Mouse (Mus musculus) 416B (cell line): ENCODE measurements at regions not wholly inside any gene's neighbourhood (a gene's known extent, or its start where the extent isn't known, plus 50 kb on each side); places are given as distances from the start of the nearest gene placed in this dataset.

ENCODE experiments used
- DNase-seq: peaks from one replicate; pipeline ENCODE4 v3.0.0; 2011; ENCODE audit warnings: low read depth

DNA sequence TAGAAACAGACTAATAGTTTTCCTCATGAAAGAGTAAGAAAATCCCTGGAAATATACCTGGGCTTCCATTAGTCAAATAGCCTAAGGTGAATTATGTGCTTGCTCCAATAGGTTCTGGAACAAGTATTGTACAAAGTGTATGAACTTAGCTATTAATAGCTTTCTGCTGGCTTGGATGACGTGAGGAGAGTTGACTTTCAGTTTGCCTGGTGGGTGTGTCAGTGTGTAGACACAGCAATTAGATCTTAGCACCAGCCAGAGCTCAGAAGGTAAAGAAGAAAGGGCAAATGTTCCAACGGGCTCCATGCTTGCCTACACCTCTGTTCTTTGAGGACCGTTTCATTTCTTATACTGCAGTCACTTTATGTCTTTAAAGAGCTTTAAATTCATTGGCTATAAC is 654.8 kb upstream of the Mef2c start:
- peak; percentile 36 for DNase-seq

DNA sequence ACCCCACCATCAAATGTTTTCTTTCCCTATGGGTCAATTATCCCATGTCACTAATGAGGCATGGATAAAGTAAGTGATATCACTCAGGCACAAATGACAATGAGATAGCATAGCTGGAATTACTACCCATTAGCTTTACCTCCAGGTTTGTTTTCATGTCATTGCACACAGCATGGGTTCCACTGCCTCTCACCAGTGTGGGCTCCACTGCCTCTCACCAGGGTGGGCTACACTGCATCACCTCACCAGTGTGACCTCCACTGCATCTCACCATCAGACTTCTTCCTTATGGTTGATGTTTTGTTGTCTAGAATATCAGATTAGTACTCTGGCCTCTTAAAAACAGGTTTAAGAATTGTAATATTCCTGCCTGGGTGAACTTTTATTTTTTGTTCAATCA is 634.0 kb upstream of the Mef2c start:
- no peak for DNase-seq

- no peak for DNase-seq
These were observed 629.7 kb upstream of the Mef2c start for GRCm38 (mm10) chr13:82874091-82874490.

DNA sequence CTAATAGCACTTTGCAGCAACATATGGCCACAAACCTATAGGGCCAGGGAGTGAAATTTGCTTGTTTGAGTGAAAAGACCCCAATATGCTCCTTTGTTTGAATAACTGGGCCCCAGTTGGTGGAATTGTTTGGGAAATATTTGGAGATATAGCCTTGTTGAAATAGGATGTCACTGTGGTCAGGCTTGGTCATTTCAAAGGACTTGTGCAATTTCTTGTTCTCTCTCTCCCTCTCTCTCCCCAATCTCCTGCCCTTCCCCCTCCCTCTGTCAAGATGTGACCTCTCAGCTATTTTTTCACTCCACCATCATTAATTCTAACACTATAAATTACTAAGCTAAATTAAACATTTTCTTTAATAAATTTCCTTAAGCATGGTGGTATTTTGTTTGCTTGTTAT is 620.5 kb upstream of the Mef2c start:
- peak; percentile 58 for DNase-seq

DNA sequence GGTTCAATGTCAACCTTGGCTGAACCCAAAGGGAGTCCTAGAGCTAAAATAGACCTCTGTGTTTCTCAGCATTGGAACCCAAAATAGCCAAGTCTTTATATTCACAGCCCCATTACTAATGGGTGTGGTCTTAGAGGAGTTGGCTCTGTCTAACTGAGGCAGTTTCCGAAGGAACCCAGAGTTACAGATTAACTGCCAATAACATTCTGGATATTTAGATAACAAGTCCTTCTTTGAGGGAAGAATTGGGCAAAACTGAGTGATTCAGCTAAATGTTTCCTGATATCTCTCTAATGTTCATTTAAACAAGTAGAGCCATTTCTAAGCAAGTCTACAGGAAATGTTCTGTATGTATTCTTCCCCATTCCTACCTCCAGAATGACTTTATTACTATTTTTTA is 615.1 kb upstream of the Mef2c start:
- no peak for DNase-seq

DNA sequence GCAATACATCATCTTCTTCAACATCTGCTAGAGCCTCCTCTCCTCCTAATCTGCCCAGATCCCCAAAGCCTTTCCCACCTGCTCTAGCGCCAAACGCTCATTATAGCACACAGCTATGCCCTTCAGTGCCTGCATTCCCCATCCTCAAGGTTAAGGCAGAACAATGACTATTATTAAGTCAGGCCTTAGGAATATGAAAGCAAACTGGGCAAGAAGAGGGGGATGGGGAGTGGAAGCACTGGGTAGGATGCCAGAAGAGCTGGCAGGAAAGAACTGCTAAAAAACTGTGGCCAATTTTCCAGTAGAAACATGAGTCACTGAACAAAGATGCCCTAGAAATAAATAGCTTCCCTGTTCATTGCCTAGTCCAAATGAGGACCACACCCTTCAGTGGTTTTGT is 611.1 kb upstream of the Mef2c start:
- peak; percentile 89 for DNase-seq

DNA sequence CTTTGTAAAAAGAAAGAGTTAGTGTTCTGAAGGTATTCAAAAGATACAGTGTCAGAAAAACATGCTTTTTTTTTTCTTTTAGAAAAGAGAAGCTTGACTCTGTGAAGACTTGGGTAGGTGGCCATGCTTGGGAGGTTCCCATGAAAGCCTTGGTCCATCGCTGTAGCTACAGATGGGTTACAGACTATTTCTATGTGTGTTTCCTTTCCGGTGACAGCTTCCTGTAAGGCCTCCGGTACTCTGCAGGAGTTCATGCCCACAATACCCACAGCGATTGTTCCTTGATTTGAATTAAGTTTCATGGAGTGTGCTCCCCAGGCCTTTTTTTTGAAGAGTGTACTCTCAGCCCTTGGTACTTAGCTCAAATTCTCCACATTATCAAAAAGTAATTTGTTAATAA is 604.1 kb upstream of the Mef2c start:
- peak; percentile 82 for DNase-seq

GRCm38 (mm10) chr13:82902160-82902559 is 601.7 kb upstream of the Mef2c start:
- no peak for DNase-seq

DNA sequence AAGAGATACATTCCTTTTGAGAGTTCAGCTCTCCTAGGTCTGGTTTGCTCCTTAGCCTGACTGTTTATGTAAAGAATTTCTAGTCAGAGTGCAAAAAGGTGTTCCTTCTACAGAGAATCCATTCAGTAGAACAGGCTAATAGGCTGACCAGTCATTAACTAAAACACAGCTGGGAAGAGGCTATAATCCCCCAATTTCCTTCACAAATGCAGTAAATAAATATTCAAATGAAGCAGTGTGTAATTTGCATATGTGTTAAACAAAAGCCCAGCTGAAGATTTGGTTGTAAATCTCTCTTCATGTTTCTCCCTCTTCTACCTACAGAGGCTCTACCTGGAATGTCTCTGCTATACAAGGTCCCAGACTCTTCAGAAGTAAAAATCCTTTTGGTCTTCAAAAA is 600.2 kb upstream of the Mef2c start:
- DNase-seq: no peak

- DNase-seq: no peak
These were observed 596.1 kb upstream of the Mef2c start for GRCm38 (mm10) chr13:82907689-82908088.

DNA sequence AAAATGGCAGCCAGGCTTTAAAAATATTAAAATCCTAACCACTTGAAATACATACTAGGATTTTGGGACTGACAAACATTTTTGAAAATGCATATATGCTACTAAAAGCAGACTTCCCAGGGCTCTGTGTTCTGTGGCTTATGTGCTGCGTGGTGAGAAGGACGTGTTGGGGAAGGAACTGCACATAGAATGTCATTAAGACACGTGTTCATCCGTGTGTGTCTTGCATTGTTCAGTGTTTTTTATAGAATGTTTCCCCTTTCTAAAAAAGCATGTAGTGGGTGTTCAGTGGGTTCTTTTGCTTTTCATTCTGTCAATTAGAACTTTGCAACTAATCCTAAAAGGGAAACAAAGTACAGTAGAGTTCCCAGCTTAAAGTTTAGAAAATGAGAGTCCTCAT is 594.7 kb upstream of the Mef2c start:
- DNase-seq: no peak

DNA sequence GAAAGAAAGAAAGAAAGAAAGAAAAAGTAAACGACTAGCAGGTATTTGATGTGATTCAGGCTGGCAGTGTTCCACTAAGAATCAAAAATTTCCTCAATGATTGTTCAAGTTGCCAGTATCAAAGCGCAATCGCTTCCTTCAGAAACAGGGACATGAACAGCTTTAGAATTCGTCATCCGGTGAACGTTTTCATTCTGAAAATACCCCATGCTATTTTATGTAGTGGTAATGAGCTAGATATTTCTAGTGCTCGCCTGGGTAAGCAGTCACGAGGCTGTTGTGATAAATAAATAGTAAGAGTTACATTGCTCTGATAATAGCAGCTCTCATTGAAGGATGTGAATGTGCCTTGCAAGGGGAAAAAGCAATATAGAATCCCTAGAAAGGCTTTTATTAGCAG is 591.0 kb upstream of the Mef2c start:
- no peak for DNase-seq

- DNase-seq: no peak
These were observed 588.6 kb upstream of the Mef2c start for GRCm38 (mm10) chr13:82915194-82915593.

DNA sequence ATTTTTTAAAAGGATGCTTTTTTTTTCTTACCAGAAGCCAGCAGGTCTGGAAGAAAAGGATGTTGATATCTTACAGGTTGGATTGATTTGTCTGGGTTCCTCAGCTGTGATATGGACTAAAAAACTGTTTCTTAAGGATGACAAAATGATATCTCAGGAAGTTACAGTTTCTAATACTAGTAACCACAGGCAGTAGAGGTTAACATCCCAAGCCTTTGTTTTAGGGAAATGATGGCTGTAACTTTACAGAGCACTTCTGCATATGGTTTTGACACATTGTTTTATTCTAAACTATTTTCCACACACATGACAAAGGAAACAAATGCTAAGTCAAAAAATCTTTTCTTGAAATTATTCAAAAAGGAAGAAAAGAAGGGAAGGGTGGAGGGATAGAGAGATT is 573.8 kb upstream of the Mef2c start:
- peak; percentile 41 for DNase-seq

DNA sequence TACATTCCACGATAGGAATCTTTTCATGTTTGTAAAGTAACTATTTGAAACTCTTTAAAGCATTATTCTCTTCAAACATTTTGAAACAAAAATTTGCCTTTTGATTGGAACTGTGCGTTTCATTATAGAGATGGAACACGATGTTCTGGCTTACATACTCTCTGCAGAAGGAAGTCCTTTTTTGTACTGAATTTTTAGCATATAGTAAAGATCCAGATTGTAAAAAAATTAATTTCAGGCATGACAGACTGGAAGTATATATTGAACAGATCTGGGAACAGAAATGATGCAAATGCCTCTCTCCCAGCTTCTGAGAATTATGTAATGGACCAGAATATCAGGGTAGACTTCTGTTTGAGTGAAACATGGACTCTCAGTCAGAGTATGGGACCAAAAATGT is 566.0 kb upstream of the Mef2c start:
- DNase-seq: no peak

DNA sequence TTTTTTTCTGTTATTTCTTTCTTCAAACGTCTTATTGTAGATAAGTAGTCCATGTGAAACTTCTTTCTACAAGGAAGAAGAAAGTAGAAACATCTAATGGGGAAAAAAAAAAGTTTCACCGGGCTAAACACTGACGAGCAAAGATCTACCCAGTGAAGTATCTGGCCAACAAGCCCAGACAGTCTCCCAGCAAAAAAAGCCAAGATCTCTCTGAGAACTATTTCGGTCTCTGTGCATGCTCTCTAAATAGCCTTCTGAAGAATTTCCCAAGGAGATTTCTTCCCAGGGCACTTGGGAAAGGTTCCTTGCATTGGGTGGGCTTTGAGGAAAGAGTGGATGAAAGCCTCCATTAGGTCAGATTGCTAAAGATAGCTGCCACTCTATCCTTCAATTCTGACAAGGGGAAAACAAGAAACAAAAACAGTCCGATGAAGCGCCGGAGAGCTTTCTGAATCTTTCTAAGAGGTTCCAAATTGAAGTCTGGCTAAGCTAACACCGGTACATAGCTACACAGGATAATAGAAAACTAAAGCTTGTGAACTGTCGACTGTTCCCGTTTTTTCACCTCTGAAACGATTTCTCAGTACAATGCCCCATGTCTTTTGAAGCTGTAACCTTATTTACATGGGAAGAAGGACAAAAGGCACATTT is 561.0 kb upstream of the Mef2c start:
- DNase-seq: no peak

- DNase-seq: no peak
These were observed 556.9 kb upstream of the Mef2c start for GRCm38 (mm10) chr13:82946931-82947330.

- DNase-seq: peak; percentile 79
These were observed 554.3 kb upstream of the Mef2c start for GRCm38 (mm10) chr13:82949541-82949940.

- DNase-seq: no peak
These were observed 541.5 kb upstream of the Mef2c start for GRCm38 (mm10) chr13:82962333-82962732.

GRCm38 (mm10) chr13:82971722-82972121 is 532.1 kb upstream of the Mef2c start:
- DNase-seq: no peak

- DNase-seq: peak; percentile 14
These were observed 529.5 kb upstream of the Mef2c start for GRCm38 (mm10) chr13:82974210-82974811.

- peak; percentile 94 for DNase-seq
These were observed 502.7 kb upstream of the Mef2c start for GRCm38 (mm10) chr13:83001118-83001517.

DNA sequence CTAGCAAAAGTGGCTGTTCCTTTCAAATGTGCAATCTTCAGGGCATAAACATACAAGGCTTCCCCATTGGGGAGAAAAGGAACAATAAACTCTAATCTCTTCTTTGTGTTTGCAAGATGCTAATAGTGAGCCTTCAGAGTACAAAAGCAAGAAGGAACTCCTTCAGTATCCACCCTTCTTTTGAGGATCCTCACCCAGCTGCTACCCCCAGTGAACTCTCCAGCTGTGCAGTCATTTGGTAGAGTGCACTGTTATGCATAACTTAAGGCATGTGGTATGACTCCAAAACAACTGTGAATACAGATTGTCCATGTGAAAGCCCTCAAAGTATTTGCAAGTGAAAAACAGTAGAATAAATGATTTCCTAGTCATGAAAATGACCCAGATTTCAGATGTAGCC is 487.1 kb upstream of the Mef2c start:
- DNase-seq: no peak

DNA sequence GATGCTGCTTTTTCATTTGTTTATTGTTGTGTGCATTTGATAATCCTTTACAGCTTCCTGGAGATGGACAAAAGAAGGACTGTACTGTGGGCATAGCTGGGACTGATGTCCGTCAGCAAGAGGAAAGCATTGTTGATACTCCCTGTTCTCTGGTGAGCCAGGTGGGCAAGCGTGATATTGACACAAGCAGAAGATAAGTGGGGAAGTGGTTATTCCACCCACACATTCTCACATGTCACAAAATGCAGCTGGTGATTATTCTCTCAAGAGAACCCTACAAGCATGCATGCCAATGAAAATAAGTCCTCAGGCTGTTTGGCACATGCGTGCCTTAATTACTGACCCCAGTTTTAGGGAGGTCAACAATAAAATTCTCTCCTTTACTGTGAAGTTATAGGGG is 483.0 kb upstream of the Mef2c start:
- DNase-seq: peak; percentile 56
